Mouse (Mus musculus): Measurements from ENCODE around the gene Klhl22.

- TF ChIP-seq CTCF (IDR thresholded peaks at IDR 0.05): peak; percentile 75
- TF ChIP-seq EP300 (IDR thresholded peaks at IDR 0.05): no peak
These were observed 1.2 kb downstream of the Klhl22 start for GRCm38 (mm10) chr16:17760657-17761056.

Data from lung, postnatal 0 days (tissue).